Mouse (Mus musculus) adrenal gland, postnatal 25 days (tissue): ENCODE measurements around the gene Plxdc1. TPM values are rescaled to one million over a fixed set of nuclear protein-coding genes. Genes with fewer than 3 reads are reported as not detected.

ENCODE experiments used
- microRNA-seq, 2 experiments: library from miRNA; unstranded; fragments of <30 nt; microRNA quantifications; one replicate each; pipeline ENCODE4 v1.2.0; 2021
- total RNA-seq: library from RNA; stranded (reverse); gene quantifications from 2 replicates; pipeline ENCODE4 v1.2.3, GENCODE M21; 2021

The Plxdc1 gene
- total RNA-seq, 1 experiment from 2014 or later = 20.9 TPM

Small RNA genes lying within 50 kb of the gene (microRNA-seq; reads per million reads assigned to microRNA genes)
- gene Gm22461 (0 reads per million in 2 experiments), gene Gm27597 (0 reads per million in 2 experiments)

Other genes starting within 250 kb of the Plxdc1 start
- 28.7 and 30.7 TPM in 2 replicates for gene Pip4k2b, start 241.7 kb downstream of the Plxdc1 start, total RNA-seq
- gene Cwc25, start 219.9 kb downstream of the Plxdc1 start, total RNA-seq = 19.5 and 22.6 TPM in 2 replicates
- gene 1700001P01Rik, start 210.5 kb downstream of the Plxdc1 start, total RNA-seq = not detected in 2 replicates
- 741 and 851 TPM in 2 replicates for gene Rpl23, start 204.0 kb downstream of the Plxdc1 start, total RNA-seq
- gene Lasp1, start 187.4 kb downstream of the Plxdc1 start, total RNA-seq = 103 and 142 TPM in 2 replicates
- gene B230217C12Rik, start 145.7 kb downstream of the Plxdc1 start, total RNA-seq = 5.1 and 5.5 TPM in 2 replicates
- 1.2 TPM in 1 of 2 replicates, not detected in the other for gene Fbxo47, start 102.3 kb downstream of the Plxdc1 start, total RNA-seq
- 0.79 TPM in 1 of 2 replicates, not detected in the other for gene Arl5c, start 9.7 kb upstream of the Plxdc1 start, total RNA-seq
- gene Cacnb1, start 36.6 kb upstream of the Plxdc1 start, total RNA-seq = 7.4 and 10.4 TPM in 2 replicates
- 1,136 and 1,344 TPM in 2 replicates for gene Rpl19, start 40.3 kb upstream of the Plxdc1 start, total RNA-seq
- gene Stac2, start 67.0 kb upstream of the Plxdc1 start, total RNA-seq = 1.9 and 2.2 TPM in 2 replicates
- 27.0 and 41.7 TPM in 2 replicates for gene Fbxl20, start 164.0 kb upstream of the Plxdc1 start, total RNA-seq
- 75.4 and 86.1 TPM in 2 replicates for gene Med1, start 206.8 kb upstream of the Plxdc1 start, total RNA-seq
- 49.5 and 51.7 TPM in 2 replicates for gene Cdk12, start 216.6 kb upstream of the Plxdc1 start, total RNA-seq